Mouse (Mus musculus) granulocyte monocyte progenitor cell, adult 5-6 weeks (primary cell): Measurements from ENCODE around the gene Trcg1. TPM values are rescaled to one million over a fixed set of nuclear protein-coding genes. Genes with fewer than 3 reads are reported as not detected.
A peak's percentile ranks its signal among the peaks of the same experiment; 100 is the strongest.

Source experiments
- ATAC-seq: replicated peaks from 2 replicates; pipeline ENCODE4 v1.8.0; 2016; ENCODE audit warnings: mild to moderate bottlenecking, moderate TSS enrichment, inconsistent platforms; ENCODE audit not compliant: poor library complexity, severe bottlenecking
- total RNA-seq, 2 experiments: library from RNA; stranded (forward) in 1 of 2; stranded (reverse) in 1 of 2; fragments of 200-712, 200-1000 nt in 1 of 2; fragments of >200 nt in 1 of 2; fragmentation: Nextera tagmentation in 1 of 2; gene quantifications; 2 replicates each; pipeline ENCODE4 v1.2.3; 2014 to 2017

The Trcg1 gene
- total RNA-seq, 2 experiments from 2014 or later, result not detected

GRCm38 (mm10) chr9:57283311-57283710 is 47.0 kb downstream of the Trcg1 start:
- no peak for ATAC-seq

GRCm38 (mm10) chr9:57287183-57287582 is 50.8 kb downstream of the Trcg1 start:
- ATAC-seq, result no peak

- no peak for ATAC-seq
Measured at GRCm38 (mm10) chr9:57294905-57295304, 58.5 kb downstream of the Trcg1 start.

DNA sequence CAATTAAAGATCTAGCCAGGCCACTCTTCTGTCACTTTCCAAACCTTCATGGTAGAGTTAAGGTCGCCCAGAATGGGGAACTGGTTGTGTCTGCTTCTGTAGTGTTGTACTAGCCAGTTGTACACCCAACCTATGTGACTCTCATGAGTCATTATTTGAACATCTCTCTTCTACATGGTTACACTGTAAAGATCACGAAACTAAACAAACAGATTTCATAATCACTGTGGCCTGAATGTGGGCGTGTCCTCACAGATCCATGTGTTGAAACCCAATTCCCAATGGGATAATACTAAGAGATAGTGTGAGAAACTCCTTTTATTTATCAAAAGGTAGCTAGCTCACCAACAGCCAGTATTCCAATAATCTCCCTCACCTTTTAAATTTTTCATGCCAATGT is 59.3 kb downstream of the Trcg1 start:
- peak; percentile 37 for ATAC-seq

GRCm38 (mm10) chr9:57296277-57296676 is 59.9 kb downstream of the Trcg1 start:
- peak; percentile 46 for ATAC-seq

- ATAC-seq, result no peak
Measured at GRCm38 (mm10) chr9:57297938-57298337, 61.6 kb downstream of the Trcg1 start.

Other genes with a start within 250 kb of the Trcg1 start
- gene Ptpn9, start 241.6 kb upstream of the Trcg1 start, total RNA-seq (2014; fragmentation: Nextera tagmentation), result 10.2 and 11.3 TPM in 2 replicates
- gene Ptpn9, start 241.6 kb upstream of the Trcg1 start, total RNA-seq (2017), result 10.3 and 10.5 TPM in 2 replicates
- gene Sin3a, start 164.5 kb upstream of the Trcg1 start, total RNA-seq (2014; fragmentation: Nextera tagmentation), result 57.1 and 77.6 TPM in 2 replicates
- 94.9 and 150 TPM in 2 replicates for gene Sin3a, start 164.5 kb upstream of the Trcg1 start, total RNA-seq (2017)
- 74.7 and 103 TPM in 2 replicates for gene Man2c1, start 105.9 kb upstream of the Trcg1 start, total RNA-seq (2014; fragmentation: Nextera tagmentation)
- gene Man2c1, start 105.9 kb upstream of the Trcg1 start, total RNA-seq (2017), result 43.3 and 63.9 TPM in 2 replicates
- gene Neil1, start 88.3 kb upstream of the Trcg1 start, total RNA-seq (2014; fragmentation: Nextera tagmentation), result 2.6 and 10.2 TPM in 2 replicates
- 0.88 and 1.9 TPM in 2 replicates for gene Neil1, start 88.3 kb upstream of the Trcg1 start, total RNA-seq (2017)
- 82.2 and 104 TPM in 2 replicates for gene Commd4, start 78.2 kb upstream of the Trcg1 start, total RNA-seq (2014; fragmentation: Nextera tagmentation)
- gene Commd4, start 78.2 kb upstream of the Trcg1 start, total RNA-seq (2017), result 62.4 and 73.0 TPM in 2 replicates
- 38.6 and 43.6 TPM in 2 replicates for gene 1700017B05Rik, start 26.1 kb downstream of the Trcg1 start, total RNA-seq (2014; fragmentation: Nextera tagmentation)
- 18.9 and 20.0 TPM in 2 replicates for gene 1700017B05Rik, start 26.1 kb downstream of the Trcg1 start, total RNA-seq (2017)
- gene Ppcdc, start 203.6 kb downstream of the Trcg1 start, total RNA-seq (2014; fragmentation: Nextera tagmentation), result 19.4 and 25.2 TPM in 2 replicates
- 10.0 and 13.4 TPM in 2 replicates for gene Ppcdc, start 203.6 kb downstream of the Trcg1 start, total RNA-seq (2017)
- 5.4 and 8.2 TPM in 2 replicates for gene Scamp5, start 231.5 kb downstream of the Trcg1 start, total RNA-seq (2014; fragmentation: Nextera tagmentation)
- gene Scamp5, start 231.5 kb downstream of the Trcg1 start, total RNA-seq (2017), result 1.6 and 2.2 TPM in 2 replicates